Mouse (Mus musculus) adrenal gland, adult 2 months (tissue): ENCODE results near the gene Gcnt4. TPM values are rescaled to one million over a fixed set of nuclear protein-coding genes. Genes with fewer than 3 reads are reported as not detected.

Source experiments
- DNase-seq: peaks from one replicate; pipeline ENCODE4 v3.0.0; 2021
- polyA plus RNA-seq: library from polyadenylated mRNA; depleted of rRNA; stranded (reverse); fragments of >200 nt; gene quantifications from 2 replicates; pipeline ENCODE4 v1.2.3, GENCODE M21; 2012
- total RNA-seq, 2 experiments: library from RNA; stranded (reverse); gene quantifications; 2 replicates each; pipeline ENCODE4 v1.2.3; 2021

Gene Gcnt4
- total and polyA plus RNA-seq, 3 experiments = 0.10 to 0.69 (median 0.33) TPM

DNA sequence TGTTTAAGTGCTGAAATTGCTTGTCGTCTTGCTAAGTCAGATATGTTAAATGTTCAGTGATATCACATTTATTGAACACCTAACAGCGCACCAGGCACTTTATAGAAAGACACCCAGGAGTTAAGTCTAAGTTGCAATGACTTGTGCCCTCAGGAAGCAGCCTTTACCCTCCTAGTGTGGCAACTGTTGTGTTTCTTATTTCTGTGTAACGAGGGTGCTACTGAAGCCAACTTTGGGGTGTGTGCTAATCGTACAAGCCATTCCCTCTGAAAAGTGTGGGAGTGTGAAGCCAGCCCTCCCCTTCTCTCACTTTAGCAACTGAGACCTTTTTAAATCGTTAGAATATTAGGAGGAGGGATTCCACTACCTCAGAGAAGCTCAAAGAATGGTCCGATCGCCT, 23.2 kb downstream of the Gcnt4 start:
- DNase-seq = no peak

DNA sequence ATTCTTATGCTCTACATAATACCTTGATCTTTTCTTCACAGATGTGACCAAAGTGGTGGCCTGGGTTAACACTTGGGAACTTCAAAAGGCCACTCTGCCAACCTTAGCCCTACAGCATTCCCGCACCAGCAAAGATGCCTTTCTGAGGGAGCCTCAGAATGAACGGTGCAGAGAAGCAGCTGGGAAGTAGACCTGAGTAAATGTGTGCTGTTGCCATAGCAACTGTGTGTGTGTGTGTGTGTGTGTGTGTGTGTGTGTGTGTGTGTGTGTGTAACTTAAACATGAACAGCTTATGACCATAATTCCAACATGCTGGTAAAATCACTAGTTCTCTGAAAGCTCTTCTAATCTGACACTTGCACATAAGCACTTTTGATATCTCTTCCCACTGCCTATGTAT, 27.4 kb downstream of the Gcnt4 start:
- DNase-seq = no peak

DNA sequence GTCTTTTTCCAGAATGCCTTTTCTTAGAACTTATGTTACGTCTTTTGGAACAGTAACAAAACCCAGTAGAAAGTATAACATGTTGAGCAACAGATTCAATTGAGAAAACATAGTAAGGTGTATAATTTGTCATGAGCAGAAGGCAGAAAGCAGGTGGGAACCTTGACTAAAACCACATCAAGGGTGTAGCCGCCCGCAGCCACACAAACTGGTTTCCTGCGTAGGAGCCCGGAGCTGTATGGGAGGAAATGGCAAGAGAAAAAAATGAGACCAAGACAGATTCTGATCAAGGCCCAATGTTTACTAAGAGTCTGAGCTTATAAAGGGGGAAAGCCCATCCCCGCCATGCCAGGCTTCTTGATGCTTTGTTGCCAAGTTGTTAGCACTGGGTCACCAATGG, 32.0 kb downstream of the Gcnt4 start:
- DNase-seq = no peak

DNA sequence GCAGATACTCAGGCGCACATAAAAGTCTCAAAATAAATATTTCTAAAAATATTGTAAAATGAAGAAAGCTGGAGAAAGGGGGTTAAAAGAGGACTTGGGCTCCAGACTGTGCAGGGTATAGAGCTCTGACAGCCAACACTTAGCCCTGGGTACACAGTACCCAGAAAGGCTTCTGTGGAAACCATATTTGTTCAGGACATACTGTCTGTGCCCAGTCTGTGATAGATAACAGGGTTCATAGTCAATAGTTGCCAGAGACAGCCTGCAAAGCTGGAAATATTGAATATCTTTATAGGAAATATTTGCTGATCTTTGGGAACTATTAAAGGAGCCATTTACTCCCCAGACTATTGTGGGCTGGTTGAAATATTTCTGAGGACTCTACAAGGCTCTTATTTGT, 35.5 kb downstream of the Gcnt4 start:
- no peak for DNase-seq

DNA sequence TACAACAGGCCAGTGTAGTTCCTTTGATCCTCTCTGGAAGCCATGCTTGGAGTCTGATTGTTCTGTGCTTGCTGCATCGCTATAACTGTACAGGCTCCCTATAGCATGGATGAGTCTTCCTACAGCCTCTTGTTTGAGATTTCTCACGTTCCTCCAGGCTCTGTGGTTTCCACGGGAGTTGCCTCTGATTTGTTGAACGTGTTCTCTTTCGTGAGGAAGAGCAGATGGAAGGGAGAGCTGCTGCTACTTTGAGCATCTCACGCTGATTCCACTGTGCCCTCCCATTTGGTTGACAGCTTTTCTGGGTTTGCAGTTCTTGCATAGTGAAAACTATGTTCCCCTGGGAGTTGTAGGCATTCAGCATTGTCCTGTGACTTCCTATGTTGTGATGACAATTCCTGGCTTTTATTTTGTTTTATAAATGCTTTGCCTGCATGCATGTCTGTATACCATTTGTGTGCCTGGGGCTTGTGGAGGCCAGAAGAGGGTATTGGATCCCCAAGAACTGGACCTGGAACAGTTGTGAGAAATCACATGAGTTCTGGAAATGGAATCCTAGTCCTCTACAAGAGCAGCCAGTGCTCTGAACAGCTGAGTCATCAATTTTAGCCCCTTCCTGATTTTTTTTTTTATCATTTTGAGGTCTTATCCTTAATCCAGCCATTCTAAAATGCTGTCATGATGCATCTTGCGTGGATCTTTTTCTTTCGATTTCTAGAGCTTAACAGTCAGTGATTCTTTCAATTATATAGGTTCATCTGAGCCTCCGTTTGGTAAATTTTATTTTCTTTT, 37.1 kb downstream of the Gcnt4 start:
- no peak for DNase-seq

DNA sequence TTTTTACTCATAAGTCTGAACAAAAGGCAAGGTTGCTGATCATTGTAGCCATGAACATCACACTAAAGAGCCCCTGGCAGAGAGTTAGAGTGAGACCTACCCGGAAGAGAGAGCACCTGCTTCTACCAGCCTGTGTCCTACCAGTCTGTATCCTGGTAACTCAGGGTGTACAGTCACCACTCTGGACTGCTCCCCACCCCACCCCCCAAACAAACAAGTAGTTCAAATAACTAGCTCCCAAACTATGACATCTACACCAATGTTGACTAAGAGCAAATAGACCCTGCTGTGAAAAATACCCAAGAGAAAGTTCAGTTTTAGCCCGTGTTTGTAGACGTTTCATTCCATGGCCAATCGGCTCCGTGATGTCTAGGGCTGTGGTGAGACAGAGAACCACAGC, 38.3 kb downstream of the Gcnt4 start:
- no peak for DNase-seq

DNA sequence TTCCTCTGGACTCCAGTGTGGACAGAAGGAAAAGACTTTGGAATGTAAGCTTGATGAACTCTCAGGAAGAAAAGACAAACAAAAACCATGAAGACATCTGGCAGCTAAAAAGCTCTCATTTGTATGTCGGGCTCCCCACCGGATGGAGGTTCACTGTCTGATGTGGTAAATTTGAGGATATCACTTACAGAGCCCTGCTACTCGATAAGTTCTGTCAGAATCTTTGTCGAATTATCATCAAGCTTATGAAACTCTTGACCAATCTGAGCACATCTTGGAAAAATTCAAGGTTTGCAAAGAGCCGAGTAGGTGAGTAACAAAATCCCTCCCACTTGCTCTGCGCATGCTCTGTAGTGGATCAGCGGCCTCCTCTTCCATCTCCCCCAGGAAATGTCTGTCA, 40.5 kb downstream of the Gcnt4 start:
- DNase-seq = no peak

DNA sequence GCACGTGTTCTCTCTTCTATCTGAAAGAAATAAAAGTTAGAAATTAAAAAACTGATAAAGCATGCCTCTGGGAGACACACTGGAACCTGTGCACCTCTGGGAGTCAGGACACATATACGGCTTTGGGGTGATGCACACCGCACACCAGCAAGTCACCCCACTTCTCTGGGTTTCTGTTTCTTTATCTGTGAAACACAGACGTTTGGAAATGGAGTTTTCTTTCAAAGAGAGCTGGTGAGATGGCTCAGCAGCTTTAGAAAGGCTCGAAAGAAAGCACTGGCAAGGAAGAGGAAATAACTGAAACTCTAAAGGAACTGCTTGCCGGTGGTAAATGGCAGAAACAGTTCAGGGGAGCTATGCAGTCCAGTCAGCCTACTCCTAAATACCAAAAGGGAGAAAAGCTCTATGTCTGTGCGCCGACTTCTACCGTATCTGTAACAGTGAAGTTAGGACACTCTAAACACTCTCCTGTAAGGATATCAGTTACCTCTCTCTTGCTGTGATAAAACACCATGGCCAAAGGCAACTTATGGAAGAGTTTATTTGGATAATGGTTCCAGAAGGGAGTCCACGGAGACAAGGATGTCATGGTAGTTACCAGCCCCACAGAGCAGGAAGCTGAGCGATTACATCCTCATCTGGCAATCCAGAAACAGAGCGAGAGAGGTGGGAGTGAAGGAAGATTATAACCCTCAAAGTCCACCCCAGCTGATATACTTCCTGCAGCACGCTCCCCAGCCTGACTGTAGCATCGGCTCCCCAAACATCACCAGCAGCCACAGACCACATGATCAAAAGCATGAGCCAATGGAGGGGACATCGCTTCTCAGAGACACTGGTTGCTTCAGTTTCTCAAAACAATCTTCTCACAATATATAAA, 42.0 kb downstream of the Gcnt4 start:
- DNase-seq = no peak

DNA sequence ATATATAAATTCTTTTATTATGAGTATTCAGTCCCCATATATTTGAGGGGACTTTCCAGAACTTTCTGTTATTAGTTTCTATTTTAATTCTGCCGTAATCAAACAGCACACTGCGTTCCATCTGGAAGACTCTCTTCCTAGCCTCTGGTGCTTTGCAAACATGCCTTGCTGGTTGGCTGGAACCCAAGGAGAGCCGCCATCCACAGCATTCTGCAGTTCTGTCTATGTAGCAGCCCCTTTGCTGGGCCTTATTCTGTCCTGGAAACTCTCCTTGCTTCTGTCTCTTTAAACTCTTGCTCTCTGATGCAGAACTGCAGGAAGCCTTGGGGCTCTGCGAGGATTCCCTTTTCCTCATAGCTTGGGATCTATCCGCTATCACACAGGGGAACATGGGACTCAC, 42.6 kb downstream of the Gcnt4 start:
- no peak for DNase-seq

DNA sequence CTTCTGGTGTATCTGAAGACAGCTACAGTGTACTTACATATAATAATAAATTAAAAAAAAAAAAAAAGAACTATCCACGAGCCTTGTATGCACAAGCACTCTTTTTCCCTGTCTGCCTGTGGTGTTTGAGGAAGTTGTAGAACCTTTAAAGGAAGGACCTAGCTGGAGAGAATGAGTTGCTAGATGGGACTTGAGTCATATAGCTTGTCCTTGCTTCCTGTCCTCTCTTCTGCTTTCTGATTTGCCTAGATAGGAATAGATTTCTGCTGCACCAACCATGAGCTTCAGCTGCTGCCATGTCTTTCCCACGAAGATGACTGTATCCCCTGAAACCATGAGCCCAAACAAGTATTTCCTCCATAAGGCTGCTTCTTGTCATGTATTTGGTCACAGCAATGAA, 43.3 kb downstream of the Gcnt4 start:
- no peak for DNase-seq

DNA sequence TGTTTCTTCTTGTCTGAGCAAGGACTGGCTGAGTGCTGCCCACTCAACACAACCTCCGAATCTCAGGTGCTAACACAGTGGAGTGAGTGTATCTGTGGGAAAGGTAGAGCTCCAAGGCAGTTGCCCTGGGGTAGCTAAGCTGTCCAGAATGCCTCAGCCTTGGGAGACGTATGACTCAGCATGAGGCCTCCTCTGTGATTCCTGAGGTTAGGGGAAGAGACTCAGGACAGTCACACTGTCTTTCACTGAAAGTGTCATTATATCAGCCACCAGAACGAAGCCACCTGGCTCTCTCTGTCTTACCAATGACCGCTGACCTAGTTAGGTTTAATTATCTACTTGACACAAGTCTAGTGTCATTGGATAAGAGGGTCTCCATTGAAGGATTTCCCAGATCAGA, 46.6 kb downstream of the Gcnt4 start:
- peak; percentile 52 for DNase-seq

DNA sequence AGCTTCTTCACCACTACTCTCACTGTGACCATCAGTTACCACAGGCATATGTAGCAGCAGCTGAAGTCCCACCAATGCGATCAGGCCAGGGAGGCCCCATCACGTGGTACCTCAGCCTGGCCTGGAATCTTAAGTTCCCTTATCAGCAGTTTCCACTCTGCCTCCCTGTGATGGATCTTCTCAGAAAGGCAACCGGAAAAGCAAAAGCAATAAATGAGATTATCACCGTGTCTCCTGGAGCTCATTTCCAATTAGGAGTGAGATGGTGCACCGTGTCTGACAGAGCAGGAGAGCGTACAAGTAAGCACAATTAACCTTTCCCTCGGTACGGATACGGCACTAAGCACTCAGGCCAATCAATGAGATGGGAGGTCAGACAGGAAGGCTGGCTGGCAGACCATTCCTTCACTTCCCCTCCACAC, 47.4 kb downstream of the Gcnt4 start:
- DNase-seq = no peak

DNA sequence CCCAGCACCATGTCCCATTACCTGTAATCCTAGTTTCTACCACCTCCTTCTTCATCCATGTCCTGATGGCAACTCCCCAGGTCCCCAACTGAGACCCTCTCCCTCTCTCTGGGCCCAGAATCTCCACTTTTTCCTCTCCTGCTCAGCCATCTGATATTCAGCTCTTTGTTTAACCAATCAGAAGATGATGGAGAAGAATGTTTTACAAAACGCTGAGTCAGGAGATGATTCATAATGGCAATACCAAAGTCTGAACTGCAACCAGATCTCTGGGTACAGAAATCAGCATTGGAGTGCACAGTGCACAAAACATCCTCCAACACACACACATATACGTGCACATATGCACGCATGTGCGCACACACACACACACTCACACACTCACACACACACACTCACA, 48.8 kb downstream of the Gcnt4 start:
- DNase-seq = peak; percentile 13

DNA sequence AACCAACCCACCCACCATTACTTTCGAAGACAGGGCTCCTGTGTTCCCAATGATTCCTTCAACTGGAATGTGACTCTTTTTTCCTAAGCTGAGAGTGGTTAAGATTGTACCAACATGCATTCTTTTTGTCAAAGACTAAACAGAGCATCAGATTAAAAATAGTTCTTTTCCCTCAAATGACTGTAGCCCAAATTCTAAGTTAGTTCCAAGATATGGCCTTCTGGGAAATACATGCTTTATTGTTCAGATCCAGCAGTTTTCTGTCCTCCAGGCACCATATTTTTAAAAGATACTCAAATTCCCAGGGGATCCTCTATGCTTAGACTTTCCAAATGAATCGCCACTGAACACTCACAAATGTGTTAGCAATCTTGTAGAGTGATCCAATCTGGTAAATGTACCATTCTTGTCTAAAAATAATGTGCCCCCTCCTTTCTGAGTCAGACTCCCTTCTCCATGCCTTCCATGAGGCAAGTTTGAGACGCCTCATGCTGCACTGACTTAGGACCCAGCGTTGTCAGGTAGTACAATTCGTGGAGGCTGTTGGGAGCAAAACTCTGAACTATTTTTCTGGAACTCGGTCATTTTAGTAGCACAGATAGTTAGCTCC, 52.6 kb downstream of the Gcnt4 start:
- no peak for DNase-seq

DNA sequence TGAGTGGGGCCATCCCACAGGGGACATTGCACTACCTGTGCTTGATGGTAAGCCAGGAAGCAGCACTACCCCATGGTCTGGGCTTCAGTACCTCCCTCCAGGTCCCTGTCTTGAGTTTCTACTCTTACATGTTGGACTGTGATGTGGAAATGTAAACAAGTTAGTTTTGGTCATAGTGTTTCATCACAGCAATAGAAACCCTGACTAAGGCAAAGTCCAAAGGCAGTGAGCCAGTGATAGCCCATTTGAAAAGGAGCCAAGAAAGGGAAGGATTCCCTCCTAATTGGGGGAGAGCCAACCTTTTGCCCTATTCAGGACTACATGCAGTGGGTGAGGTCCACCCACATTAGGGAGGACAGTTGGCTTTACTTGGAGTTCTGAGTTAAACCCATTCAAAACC, 56.1 kb downstream of the Gcnt4 start:
- DNase-seq = no peak

DNA sequence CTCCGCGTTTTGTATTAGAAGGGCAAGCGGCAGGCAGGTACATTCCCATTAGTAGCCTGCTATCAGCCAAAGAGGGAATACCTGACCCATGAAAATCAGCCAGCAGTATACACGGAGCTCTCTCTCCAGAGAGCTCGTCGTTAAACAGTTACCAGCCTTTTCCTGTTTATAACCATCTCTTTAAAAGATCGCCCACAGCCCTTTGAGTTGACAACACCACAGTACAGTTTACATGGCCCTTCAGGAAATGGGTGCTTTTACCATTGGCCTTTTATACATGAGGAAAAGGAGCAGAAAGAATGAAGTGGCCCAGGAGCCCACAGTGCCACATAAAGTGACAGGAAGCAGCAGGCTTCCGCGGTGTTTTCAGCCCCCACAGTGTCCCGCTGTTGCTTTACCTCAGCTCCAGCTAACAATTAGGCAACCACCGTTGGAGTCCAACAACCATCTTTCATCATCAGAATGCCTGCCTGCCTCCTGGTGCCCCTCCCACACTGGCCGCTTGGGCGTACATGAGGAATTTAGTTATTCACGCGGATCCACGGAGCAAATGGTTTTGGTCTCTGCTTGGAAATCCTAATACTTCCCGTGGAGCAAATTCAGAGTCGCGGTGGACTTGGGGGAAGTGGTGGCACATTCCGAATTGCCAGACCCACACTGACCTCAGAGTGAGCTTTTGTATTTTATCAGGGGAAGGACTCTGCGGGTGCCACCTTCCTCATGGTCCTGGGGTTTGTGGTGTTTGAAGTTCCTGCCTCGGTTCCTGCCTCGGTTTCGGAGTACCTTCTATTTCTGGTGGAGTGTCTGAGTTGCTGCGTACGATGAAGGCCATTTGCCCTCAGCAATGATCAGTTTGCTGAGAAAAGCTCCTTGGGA, 59.0 kb downstream of the Gcnt4 start:
- DNase-seq = peak; percentile 33

DNA sequence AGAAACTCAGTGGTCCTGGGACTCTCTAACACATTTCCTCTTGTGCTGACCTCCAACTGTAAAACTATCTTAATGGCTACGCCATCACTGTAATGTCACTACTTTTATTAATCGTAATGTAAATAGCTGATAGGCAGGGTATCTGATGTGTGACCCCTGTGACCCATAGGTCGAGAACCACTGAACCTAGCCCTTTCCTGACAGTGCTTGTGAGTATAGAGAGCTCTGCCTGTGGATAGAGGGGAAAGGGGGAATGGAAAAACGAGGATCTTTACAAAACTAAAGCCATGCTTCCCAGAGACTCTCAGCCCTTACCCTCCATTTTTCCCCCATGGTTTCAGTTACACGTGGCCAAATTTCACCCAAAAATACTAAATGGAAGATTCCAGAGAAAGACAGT, 60.2 kb downstream of the Gcnt4 start:
- no peak for DNase-seq

DNA sequence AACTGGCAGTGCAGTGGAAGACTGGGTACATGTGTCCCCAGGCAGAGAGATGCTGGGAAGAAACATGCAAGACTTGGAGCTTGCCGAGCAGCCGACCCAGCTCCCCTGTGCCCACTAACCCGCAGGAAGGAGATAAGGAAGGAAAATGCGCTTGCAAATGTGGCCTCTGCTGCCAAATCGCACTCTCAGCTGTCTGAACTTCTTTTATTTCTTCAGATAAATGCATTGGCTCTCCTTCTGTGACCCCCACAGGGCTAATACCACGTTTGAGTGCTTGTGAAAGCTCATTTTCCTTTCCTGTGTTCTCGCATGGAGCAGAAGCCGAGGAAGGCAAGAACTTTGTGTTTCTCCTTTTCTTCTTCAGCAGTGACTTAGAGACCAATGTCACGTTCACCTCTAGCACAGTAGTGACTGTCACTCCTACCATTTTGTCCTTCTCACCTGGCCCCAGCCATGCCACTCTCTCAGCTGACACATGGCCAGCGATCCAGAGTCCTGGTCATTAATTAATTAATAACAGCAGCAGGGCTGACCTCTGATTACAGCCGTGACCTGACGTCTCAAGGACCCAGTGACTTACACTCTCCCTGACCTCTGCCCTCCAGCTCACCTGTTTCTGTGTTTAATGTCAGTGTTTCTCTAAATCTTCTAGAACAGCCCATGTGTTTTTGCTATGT, 61.2 kb downstream of the Gcnt4 start:
- DNase-seq = no peak

DNA sequence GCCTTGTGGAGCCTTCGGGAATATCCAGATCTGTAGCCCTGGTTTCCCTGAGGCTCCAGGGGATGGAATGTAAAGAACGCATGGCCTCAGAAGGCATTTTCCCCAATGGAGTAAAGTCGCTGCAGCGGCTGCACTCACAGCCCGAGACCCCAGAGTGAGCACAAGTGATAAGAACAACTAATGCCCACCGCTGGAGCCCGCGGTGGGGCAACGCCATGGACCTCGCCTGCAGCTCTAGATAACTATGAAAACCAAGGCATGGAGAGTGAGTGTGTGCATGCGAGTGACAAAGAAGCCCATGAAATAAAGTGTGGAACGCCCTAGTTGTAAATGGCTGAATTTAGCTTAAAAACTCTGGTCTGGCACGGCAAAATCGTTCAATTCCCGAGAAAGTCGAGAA, 64.6 kb downstream of the Gcnt4 start:
- no peak for DNase-seq

DNA sequence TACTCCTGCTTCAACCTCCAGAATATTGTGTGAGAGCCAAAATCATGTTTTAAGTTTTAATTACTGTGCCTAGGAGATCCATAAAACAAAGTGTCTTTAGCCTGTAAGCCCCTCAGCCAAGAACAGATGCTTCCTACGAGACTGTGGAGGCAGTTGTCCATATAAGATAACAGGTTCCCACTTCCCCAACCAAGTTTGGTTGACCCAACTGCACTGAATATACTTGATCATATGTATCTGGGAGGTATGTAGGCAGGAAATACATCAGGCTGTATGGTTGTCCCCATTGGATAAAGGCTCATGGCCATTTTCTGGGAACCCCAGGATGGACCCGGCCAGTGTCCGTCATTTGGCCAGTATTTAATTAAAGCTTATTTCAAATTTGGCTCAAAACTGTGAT, 65.6 kb downstream of the Gcnt4 start:
- DNase-seq = no peak

DNA sequence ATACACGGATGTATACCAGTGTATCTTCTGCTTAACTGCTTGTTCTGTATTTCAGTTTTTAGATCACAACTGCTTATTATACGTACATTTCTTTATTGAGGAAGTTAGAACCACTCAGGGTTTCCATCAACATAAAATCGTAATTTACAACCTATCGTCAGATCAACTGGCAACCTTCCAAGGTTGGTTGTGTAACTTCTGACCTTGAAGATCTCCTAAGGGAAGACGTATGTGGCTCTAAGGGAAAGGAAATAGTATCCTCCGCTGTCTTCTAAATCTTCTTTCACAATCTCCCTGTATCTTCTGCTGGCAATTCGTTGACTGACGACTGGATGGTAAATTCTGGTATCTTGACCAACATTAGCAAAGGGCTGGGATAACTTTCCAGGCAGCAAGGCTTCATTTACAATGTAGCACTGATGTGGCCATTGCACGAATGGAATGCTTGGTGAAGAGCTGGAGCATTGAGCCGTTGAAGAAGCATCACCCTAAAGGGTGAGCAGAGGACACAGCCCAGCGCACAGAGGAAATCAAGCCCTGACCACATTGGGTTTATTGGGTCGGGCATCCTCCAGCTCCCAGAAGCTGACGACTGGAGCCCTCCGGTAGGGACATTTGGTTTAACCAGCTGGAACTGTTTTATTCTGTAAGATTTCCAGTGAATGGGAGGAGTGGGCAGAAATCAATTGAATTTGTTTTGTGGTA, 66.2 kb downstream of the Gcnt4 start:
- DNase-seq = peak; percentile 37
